Mouse (Mus musculus): Measurements from ENCODE around the gene Ovca2. TPM values are rescaled to one million over a fixed set of nuclear protein-coding genes. Genes with fewer than 3 reads are reported as not detected.
"Not testable (repeated sequence)": the region's sequence is repeated elsewhere in the genome, so short reads cannot be mapped to it uniquely, and the experiment has no call there.

The Ovca2 gene
- polyA plus RNA-seq, 1 experiment from 2014 or later: 19.7 TPM

DNA sequence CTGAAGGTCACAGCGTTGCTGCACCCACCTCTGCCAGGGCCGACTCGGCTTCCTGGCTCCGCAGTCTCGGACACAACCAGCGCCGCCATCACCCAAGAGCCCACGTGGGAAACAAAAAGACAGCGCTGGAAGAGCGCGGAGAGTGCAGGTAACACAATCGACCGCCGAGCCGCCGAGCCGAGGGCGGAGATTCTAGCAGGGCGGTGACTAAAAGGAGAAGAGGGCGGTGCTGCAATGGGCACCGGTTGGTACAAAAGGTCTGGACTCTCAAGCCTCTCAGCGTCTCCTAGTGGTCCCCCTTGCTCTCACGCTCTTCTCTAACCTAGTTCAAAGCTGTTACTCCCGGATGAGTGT, 11.7 kb upstream of the Ovca2 start:
- WGBS: under 1% methylated on average over 24 of the region's 24 CpGs
- peaks cover 5% of the 10 kb centered on the region for H3K36me3 ChIP-seq (ENCODE audit: control insufficient read depth, insufficient read depth, low read length)
- H3K4me3 ChIP-seq (ENCODE audit: control insufficient read depth in 1 of 2, insufficient read depth in 1 of 2, low read depth in 1 of 2, low read length in 2 of 2): peak overlapping the region; percentile 74 to 86
- H3K9ac ChIP-seq (ENCODE audit: low read length): peak overlapping the region; percentile 79
- peaks cover 17% of the 10 kb centered on the region; the same call in 1 of the 2 replicates for H3K27me3 ChIP-seq (ENCODE audit: control insufficient read depth, insufficient read depth, low read length)
- no peaks in the 10 kb centered on the region for H3K9me3 ChIP-seq (ENCODE audit: control insufficient read depth, low read length)
- peak; percentile 59 for ATAC-seq (ENCODE audit: insufficient number of reproducible peaks, insufficient read depth, low FRiP score, low read depth)
- H3K4me1 ChIP-seq (ENCODE audit: control insufficient read depth in 2 of 2, insufficient read depth in 2 of 2, low read length in 2 of 2): peaks cover 18 to 39% of the 10 kb centered on the region in 2 experiments
- H3K27ac ChIP-seq (replicated peaks in 1 of 2; ENCODE audit: control insufficient read depth in 1 of 2, insufficient read depth in 1 of 2, low read depth in 2 of 2, low read length in 2 of 2): peak overlapping the region; percentile 12 to 74
- H3K4me2 ChIP-seq (ENCODE audit: low read length): peak overlapping the region; percentile 94

DNA sequence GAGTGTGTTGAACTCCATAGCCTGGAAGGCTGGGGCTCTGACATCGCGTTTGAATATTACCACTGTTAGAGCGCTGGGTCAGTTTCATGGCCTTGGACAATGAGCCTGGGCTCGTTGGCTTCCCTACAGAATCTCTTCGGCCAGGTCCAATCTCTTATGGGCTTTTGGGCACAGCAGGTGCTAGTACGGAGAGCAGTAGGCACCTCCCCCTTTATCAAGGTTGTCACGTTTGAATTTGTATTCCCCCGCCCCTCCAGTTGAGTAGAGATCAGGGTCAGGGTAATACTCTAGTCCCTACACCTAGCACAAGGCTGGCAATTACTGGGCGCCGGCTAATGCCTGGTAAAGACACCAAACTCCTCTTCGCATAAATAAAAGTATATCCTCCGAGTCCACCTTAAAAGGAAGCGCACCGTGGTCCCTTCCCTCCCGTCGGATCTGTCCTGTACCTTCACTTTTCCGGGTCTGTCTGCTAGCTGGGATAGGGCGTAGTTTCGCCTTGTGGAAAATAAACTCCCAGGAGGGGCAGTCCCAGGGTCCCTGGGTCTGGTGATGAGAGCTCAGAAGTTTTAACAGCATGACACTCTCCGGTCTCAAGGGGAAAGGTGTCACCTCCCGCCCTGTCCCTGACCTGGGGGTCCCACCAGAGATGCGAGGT, 11.2 kb upstream of the Ovca2 start:
- no peaks in the 10 kb centered on the region for H3K9me3 ChIP-seq (ENCODE audit: control insufficient read depth, low read length)
- peaks cover 18 to 37% of the 10 kb centered on the region in 2 experiments for H3K4me1 ChIP-seq (ENCODE audit: control insufficient read depth in 2 of 2, insufficient read depth in 2 of 2, low read length in 2 of 2)
- peaks cover 12% of the 10 kb centered on the region; the same call in 1 of the 2 replicates for H3K27me3 ChIP-seq (ENCODE audit: control insufficient read depth, insufficient read depth, low read length)
- peak overlapping the region; percentile 79 for H3K9ac ChIP-seq (ENCODE audit: low read length)
- H3K36me3 ChIP-seq (ENCODE audit: control insufficient read depth, insufficient read depth, low read length): peaks cover 10% of the 10 kb centered on the region
- WGBS: under 1% methylated on average over 22 of the region's 22 CpGs
- H3K4me3 ChIP-seq (ENCODE audit: control insufficient read depth in 1 of 2, insufficient read depth in 1 of 2, low read depth in 1 of 2, low read length in 2 of 2): peak overlapping the region; percentile 74 to 86
- no peak; the same call in 1 of the 2 replicates for ATAC-seq (ENCODE audit: insufficient number of reproducible peaks, insufficient read depth, low FRiP score, low read depth)
- H3K27ac ChIP-seq (replicated peaks in 1 of 2; ENCODE audit: control insufficient read depth in 1 of 2, insufficient read depth in 1 of 2, low read depth in 2 of 2, low read length in 2 of 2): peak overlapping the region; percentile 12 to 74; a peak in 3 of 4 replicates
- H3K4me2 ChIP-seq (ENCODE audit: low read length): peak overlapping the region; percentile 94

- peaks cover 0 to 11% of the 10 kb centered on the region in 2 experiments; a peak in 2 of 4 replicates for H3K4me1 ChIP-seq (ENCODE audit: control insufficient read depth in 2 of 2, insufficient read depth in 2 of 2, low read length in 2 of 2)
- no peak overlapping the region for H3K4me2 ChIP-seq (ENCODE audit: low read length)
- no peak for ATAC-seq (ENCODE audit: insufficient number of reproducible peaks, insufficient read depth, low FRiP score, low read depth)
- H3K36me3 ChIP-seq (ENCODE audit: control insufficient read depth, insufficient read depth, low read length): peaks cover 58% of the 10 kb centered on the region
- no peak overlapping the region for H3K27ac ChIP-seq (replicated peaks in 1 of 2; ENCODE audit: control insufficient read depth in 1 of 2, insufficient read depth in 1 of 2, low read depth in 2 of 2, low read length in 2 of 2)
- H3K27me3 ChIP-seq (ENCODE audit: control insufficient read depth, insufficient read depth, low read length): no peaks in the 10 kb centered on the region
- no peaks in the 10 kb centered on the region for H3K9me3 ChIP-seq (ENCODE audit: control insufficient read depth, low read length)
- 88% methylated on average over 2 of the region's 2 CpGs for WGBS
- no peak overlapping the region for H3K9ac ChIP-seq (ENCODE audit: low read length)
- no peak overlapping the region for H3K4me3 ChIP-seq (ENCODE audit: control insufficient read depth in 1 of 2, insufficient read depth in 1 of 2, low read depth in 1 of 2, low read length in 2 of 2)
Observed at GRCm38 (mm10) chr11:75184986-75185385, 6.4 kb upstream of the Ovca2 start.

- no peak overlapping the region for H3K9ac ChIP-seq (ENCODE audit: low read length)
- no peak overlapping the region for H3K4me2 ChIP-seq (ENCODE audit: low read length)
- no peak overlapping the region for H3K27ac ChIP-seq (replicated peaks in 1 of 2; ENCODE audit: control insufficient read depth in 1 of 2, insufficient read depth in 1 of 2, low read depth in 2 of 2, low read length in 2 of 2)
- 92% methylated on average over 5 of the region's 5 CpGs for WGBS
- no peaks in the 10 kb centered on the region for H3K27me3 ChIP-seq (ENCODE audit: control insufficient read depth, insufficient read depth, low read length)
- H3K9me3 ChIP-seq (ENCODE audit: control insufficient read depth, low read length): no peaks in the 10 kb centered on the region
- ATAC-seq (ENCODE audit: insufficient number of reproducible peaks, insufficient read depth, low FRiP score, low read depth): no peak
- H3K4me3 ChIP-seq (ENCODE audit: control insufficient read depth in 1 of 2, insufficient read depth in 1 of 2, low read depth in 1 of 2, low read length in 2 of 2): no peak overlapping the region
- peaks cover under 1 to 9% of the 10 kb centered on the region in 2 experiments; a peak in 3 of 4 replicates for H3K4me1 ChIP-seq (ENCODE audit: control insufficient read depth in 2 of 2, insufficient read depth in 2 of 2, low read length in 2 of 2)
- H3K36me3 ChIP-seq (ENCODE audit: control insufficient read depth, insufficient read depth, low read length): peaks cover 60% of the 10 kb centered on the region
Observed at GRCm38 (mm10) chr11:75184573-75184972, 5.9 kb upstream of the Ovca2 start.

DNA sequence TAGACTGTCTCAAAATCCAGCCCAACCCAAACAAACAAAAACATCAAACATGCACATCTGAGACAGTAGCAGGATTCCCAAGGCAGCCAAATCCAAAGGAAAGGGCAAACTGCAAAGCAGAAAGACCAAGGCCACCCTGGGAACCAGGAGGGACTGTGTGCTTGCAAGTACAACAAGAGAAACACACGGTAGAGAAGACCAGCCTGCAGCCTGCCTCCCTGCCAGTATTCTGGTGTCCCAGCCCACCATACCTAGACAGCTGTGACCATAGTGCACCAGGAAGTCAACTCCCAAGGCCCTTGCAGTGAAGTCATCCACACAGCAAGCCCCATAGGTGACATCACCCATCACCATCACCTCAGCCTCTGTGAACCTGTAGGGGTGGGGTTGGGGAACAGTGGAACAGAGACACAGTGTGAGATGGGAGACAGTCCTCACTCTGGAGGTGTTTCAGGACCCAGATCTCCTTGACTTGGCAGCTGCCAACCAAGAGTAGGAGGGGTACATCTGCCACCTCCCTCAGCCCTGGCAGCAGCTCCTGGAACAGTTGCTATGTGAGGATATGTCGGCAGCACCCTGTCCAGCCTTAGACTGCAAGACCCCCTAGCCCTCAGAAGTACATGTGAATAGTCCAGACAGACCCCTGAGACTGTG, 5.4 kb upstream of the Ovca2 start:
- H3K36me3 ChIP-seq (ENCODE audit: control insufficient read depth, insufficient read depth, low read length): peaks cover 60% of the 10 kb centered on the region
- H3K27ac ChIP-seq (replicated peaks in 1 of 2; ENCODE audit: control insufficient read depth in 1 of 2, insufficient read depth in 1 of 2, low read depth in 2 of 2, low read length in 2 of 2): no peak overlapping the region
- no peak overlapping the region for H3K4me3 ChIP-seq (ENCODE audit: control insufficient read depth in 1 of 2, insufficient read depth in 1 of 2, low read depth in 1 of 2, low read length in 2 of 2)
- no peak for ATAC-seq (ENCODE audit: insufficient number of reproducible peaks, insufficient read depth, low FRiP score, low read depth)
- no peak overlapping the region for H3K4me2 ChIP-seq (ENCODE audit: low read length)
- no peak overlapping the region for H3K9ac ChIP-seq (ENCODE audit: low read length)
- no peaks in the 10 kb centered on the region for H3K27me3 ChIP-seq (ENCODE audit: control insufficient read depth, insufficient read depth, low read length)
- H3K4me1 ChIP-seq (ENCODE audit: control insufficient read depth in 2 of 2, insufficient read depth in 2 of 2, low read length in 2 of 2): peaks cover 3 to 9% of the 10 kb centered on the region in 2 experiments
- no peaks in the 10 kb centered on the region for H3K9me3 ChIP-seq (ENCODE audit: control insufficient read depth, low read length)
- WGBS: 70% methylated on average over 2 of the region's 2 CpGs

DNA sequence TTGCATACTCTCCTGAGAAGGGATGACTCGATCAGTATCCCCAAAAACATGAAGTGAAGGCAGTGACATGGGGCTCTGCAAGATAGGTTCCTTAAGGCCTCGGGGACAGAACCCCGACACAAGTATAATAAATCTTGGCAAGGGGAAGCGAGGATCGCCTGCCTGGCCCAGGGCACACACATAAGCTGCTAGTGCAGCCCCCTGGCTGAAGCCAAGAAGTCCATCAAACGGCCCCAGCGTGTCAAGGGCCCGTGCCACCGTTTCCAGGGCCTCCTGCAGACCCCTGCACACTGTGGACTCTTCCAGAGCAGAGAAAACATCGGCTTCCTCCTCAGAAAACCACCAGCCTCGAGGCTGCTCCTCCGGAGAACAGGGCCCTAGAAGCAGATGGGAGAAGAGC, 624 bp downstream of the Ovca2 start:
- no peak for ATAC-seq (ENCODE audit: insufficient number of reproducible peaks, insufficient read depth, low FRiP score, low read depth)
- H3K9ac ChIP-seq (ENCODE audit: low read length): peak overlapping the region; percentile 88
- peak overlapping the region; percentile 73 for H3K4me2 ChIP-seq (ENCODE audit: low read length)
- H3K27me3 ChIP-seq (ENCODE audit: control insufficient read depth, insufficient read depth, low read length): peaks cover 5% of the 10 kb centered on the region
- 52% methylated on average over 12 of the region's 12 CpGs for WGBS
- H3K4me1 ChIP-seq (ENCODE audit: control insufficient read depth in 2 of 2, insufficient read depth in 2 of 2, low read length in 2 of 2): peaks cover 10 to 23% of the 10 kb centered on the region in 2 experiments
- H3K27ac ChIP-seq (replicated peaks in 1 of 2; ENCODE audit: control insufficient read depth in 1 of 2, insufficient read depth in 1 of 2, low read depth in 2 of 2, low read length in 2 of 2): peak overlapping the region in 1 of 2 experiments; percentile 75; a peak in 2 of 4 replicates
- peaks cover 52% of the 10 kb centered on the region for H3K36me3 ChIP-seq (ENCODE audit: control insufficient read depth, insufficient read depth, low read length)
- peak overlapping the region; percentile 75 to 77 for H3K4me3 ChIP-seq (ENCODE audit: control insufficient read depth in 1 of 2, insufficient read depth in 1 of 2, low read depth in 1 of 2, low read length in 2 of 2)
- no peaks in the 10 kb centered on the region for H3K9me3 ChIP-seq (ENCODE audit: control insufficient read depth, low read length)

DNA sequence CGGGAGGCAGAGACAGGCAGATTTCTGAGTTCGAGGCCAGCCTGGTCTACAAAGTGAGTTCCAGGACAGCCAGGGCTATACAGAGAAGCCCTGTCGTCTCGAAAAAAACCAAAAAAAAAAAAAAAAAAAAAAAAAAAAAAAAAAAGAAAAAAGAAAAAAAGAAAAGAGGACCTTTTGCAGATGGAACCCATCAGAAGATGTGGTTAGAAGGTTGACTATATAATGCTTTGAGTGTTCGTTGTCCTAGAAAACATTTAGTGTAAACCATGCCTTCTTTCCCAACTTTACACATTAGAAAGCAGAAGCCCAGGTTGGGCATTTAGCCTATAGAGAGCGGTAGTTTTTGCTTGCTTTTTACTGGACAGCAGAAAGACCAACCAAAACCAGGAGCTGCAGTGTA, 4.1 kb downstream of the Ovca2 start:
- Histone ChIP-seq H3K4me1 (ENCODE audit: control insufficient read depth in 2 of 2, insufficient read depth in 2 of 2, low read length in 2 of 2) (peaks cover 16 to 47% of the 10 kb centered on the region in 2 experiments), H3K36me3 (ENCODE audit: control insufficient read depth, insufficient read depth, low read length) (peaks cover 20% of the 10 kb centered on the region), H3K27me3 (ENCODE audit: control insufficient read depth, insufficient read depth, low read length) (peaks cover 38% of the 10 kb centered on the region)
- H3K4me3 ChIP-seq (ENCODE audit: control insufficient read depth in 1 of 2, insufficient read depth in 1 of 2, low read depth in 1 of 2, low read length in 2 of 2); H3K4me2 ChIP-seq (ENCODE audit: low read length); H3K27ac ChIP-seq (replicated peaks in 1 of 2; ENCODE audit: control insufficient read depth in 1 of 2, insufficient read depth in 1 of 2, low read depth in 2 of 2, low read length in 2 of 2); ATAC-seq (ENCODE audit: insufficient number of reproducible peaks, insufficient read depth, low FRiP score, low read depth); H3K9me3 ChIP-seq (ENCODE audit: control insufficient read depth, low read length); H3K9ac ChIP-seq (ENCODE audit: low read length): not testable (repeated sequence)
- whole genome bisulfite sequencing: 69% methylated on average over 6 of the region's 6 CpGs
